Mouse (Mus musculus) neural tube, embryonic 10.5 days (tissue): ENCODE measurements around the gene Abca2.

ENCODE experiments used
- DNase-seq: peaks from one replicate; pipeline ENCODE4 v3.0.0-alpha.2; 2017; ENCODE audit warnings: low spot score; ENCODE audit errors: extremely low spot score

Abca2 gene

GRCm38 (mm10) chr2:25423626-25424025 is 4.9 kb upstream of the Abca2 start:
- DNase-seq = no peak

GRCm38 (mm10) chr2:25425481-25425880 is 3.0 kb upstream of the Abca2 start:
- no peak for DNase-seq

- DNase-seq = peak; percentile 77
Measured at GRCm38 (mm10) chr2:25426721-25427191, 1.7 kb upstream of the Abca2 start.

DNA sequence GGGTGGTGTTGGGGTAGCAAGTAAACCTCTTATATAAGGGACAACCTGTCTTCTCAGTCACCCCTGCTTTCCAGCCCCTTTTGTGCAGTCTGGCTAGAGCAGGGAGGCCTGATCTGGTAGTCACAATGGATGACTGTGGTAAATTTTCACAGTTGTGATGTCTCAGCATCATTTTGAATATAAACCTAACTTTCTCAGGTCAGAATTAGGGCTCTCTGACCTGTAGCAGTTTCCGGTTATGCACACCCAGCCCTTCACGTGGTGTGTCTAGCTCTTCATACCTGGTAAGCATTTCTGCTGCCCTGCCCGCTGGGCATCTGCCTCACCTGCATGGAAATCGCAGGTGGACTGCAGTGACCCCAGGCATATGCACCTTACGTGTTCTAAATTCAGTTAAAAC is 1.2 kb upstream of the Abca2 start:
- no peak for DNase-seq

GRCm38 (mm10) chr2:25429435-25430180 is 1.1 kb downstream of the Abca2 start:
- no peak for DNase-seq

GRCm38 (mm10) chr2:25430395-25431233 is 2.1 kb downstream of the Abca2 start:
- no peak for DNase-seq

DNA sequence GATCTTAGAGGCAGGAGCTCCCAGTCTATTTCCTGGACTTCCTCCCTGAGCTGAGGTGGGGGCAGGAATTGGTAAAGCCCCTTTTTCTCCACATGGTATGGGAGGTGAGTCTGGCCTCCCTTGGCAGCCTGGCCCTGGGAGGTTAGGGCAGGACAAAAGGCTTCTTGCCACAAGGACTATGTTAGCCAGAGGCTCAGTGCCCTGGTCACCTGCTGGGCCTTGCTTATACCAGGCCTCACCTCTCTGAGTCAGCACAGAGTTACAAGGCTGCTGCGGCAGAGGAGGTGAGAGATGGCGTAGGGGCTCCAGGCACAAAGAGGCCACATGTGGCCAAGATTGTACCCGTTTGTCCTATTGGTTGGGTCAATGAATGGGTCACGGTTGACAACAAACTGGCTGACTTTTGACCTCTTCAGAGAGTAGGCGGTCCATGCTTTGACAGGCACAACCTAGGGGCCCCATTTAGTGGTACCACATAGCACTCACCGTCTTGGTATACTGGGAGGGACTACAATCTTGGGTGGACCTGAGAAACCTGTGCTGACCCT is 2.9 kb downstream of the Abca2 start:
- DNase-seq = no peak

DNA sequence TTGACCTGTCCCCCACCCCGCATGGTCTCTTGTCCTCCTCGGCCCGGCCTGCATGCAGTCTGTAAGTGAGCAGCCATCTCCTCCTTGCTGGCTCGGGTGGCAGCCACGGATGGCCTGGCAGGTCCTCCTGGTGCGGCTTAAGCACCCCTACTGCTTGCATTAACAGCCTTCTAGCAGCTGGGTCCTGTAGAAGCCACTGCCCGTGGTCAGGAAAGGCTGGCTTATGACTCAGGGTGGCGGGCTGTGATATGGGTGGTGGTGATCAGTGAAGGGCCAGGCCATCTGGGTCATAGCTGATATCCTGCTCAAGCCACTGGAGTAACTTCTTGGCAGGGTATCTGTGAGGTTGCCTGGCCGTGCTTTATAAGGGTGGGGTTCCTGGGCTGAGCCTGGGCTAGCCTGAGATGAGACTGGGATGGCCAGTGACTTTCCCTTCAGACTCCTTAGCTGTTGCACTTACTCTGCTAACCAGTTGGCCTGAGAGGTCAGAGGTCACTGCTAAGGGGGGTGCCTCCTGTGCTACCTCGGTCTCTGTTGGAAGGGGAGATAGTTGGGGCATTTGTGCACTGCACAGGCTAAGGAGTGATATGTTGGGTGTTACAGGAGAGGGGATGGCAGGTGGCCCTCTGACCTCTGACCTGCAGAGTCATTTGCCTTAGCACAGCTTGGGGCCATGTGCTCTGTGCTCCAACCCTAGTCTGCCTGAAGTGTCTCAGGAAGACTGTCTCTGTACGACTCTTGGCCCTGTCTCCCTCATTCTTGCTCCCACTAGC is 4.0 kb downstream of the Abca2 start:
- DNase-seq = no peak

DNA sequence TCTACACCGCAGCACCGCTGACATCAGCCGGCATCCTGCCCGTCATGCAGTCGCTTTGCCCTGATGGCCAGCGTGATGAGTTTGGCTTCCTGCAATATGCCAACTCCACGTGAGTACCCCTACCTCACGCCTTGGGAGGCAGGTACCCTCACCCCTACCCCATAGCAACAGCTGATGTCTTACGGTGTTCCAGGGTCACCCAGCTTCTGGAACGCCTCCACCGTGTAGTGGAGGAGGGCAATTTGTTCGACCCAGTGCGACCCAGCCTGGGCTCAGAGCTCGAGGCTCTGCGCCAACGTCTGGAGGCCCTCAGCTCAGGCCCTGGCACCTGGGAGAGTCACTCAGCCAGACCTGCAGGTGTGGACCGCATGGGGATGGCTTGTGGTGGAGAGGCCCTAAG is 4.6 kb downstream of the Abca2 start:
- DNase-seq = no peak

DNA sequence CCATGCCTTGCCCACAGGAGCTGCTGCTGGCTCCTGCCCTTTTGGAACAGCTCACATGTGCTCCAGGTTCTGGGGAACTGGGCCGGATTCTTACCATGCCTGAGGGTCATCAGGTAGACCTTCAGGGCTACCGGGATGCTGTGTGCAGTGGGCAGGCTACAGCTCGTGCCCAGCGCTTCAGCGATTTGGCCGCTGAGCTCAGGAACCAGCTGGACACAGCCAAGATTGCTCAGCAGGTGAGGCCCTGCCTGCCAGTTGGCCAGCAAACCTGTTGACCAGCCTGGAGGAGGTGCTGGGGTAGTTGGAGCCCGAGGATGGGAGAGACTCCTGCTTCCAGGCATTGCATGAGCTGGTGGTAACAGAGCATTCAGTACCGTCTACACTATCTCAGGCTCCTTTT is 5.8 kb downstream of the Abca2 start:
- no peak for DNase-seq

DNA sequence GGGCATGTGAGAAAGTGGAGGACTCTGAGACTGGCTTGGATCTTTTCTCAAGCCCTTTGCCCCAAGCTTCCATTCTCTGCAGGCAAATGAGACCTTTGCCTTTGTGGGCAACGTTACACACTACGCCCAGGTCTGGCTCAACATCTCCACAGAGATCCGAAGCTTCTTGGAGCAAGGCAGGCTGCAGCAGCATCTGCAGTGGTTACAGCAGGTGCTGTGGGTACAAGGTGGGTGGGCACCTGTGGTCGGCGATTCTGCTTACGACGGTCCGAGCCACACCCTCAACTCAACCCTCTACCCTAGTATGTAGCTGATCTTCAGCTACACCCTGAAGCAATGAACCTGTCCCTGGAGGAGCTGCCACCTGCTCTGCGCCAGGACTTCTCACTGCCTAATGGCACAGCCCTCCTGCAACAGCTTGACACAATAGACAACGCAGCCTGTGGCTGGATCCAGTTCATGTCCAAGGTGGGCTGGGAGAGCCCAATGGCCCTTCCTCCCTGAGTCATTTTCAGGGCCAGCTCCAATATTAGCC is 7.8 kb downstream of the Abca2 start:
- no peak for DNase-seq

DNA sequence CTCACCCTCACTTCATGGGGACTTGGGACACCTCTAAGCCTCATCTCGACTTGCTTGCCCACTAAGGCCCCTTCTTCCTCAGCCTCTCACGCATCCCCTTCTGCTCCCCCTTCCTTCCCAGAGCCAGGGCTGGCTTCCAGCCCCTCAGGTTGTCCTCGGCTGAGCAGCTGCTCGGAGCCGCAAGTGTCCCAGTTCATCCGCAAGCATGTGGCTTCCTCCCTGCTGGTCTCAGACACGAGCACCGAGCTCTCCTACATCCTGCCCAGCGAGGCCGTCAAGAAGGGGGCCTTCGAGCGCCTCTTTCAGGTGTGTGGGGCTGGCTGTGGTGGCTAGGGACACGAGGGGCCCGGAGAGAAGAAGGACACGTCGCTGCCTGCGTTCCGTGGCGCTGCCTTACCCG is 12.6 kb downstream of the Abca2 start:
- no peak for DNase-seq

GRCm38 (mm10) chr2:25442682-25443081 is 14.2 kb downstream of the Abca2 start:
- DNase-seq = no peak

DNA sequence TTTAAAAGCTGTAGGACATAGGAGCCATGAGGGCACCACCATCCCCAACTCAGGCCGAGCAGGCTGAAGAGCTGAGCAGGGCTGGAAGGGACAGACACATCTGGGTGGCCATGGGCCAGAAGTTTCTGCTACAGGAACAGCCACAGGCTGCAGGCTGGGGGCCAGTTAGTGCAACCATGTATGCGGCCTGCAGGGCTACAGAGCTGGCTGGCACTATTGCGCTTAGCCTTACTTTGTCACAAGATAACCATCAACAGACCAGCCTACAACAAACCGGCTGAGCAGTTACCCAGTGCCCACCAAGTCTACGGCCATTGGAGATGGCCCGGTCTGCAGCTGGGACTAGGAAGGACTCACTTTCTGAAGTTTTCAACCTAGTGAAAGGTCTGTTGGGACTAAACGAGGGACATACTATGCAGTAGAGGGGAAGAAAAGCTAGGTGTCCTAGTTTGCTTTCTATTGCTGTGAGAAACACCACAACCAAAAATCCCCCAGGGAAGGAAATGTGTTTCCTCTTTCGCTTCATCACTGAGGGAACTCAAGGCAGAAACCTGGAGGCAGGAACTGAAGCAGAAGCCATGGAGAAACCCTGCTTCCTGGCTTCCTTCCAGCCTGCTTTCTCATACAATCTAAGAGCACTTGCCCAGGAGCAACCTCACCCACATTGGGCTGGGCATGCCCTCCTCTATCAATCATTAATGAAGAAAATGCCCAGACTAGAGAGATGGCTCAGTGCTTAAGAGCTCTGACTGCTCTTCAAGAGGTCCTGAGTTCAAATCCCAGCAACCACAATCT is 22.5 kb downstream of the Abca2 start:
- DNase-seq = no peak

DNA sequence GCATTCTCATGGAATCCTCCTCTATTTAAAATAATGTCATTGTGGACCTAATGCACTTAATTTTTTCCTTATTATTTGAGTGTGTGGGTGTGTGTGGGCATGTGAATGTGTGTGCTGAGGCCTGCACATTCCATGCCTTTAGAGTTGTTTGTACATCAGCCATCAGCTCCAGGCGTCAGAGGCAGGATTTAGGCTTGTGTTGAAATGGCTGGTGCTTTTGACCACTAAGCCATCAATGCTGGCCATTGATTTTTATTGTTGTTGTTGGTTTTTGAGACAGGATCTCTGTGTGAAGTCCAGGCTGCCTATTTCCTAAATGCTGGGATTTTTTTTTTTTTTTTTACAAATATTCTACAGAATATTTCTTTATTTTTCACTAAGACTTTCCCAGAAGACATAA is 24.4 kb downstream of the Abca2 start:
- no peak for DNase-seq

- no peak for DNase-seq
Measured at GRCm38 (mm10) chr2:25456205-25456953, 27.9 kb downstream of the Abca2 start, which contains the start of gene Clic3. Gene Clic3 (plus strand): TSS chr2:25456838.

- DNase-seq = no peak
Measured at GRCm38 (mm10) chr2:25457022-25457896, 28.8 kb downstream of the Abca2 start.

GRCm38 (mm10) chr2:25458911-25459310 is 30.4 kb downstream of the Abca2 start:
- no peak for DNase-seq

GRCm38 (mm10) chr2:25460135-25460534 is 31.6 kb downstream of the Abca2 start:
- DNase-seq = peak; percentile 15
